Mouse (Mus musculus) adrenal gland (tissue): ENCODE data around the gene Gnat1.

Experiments
- intact Hi-C: fragments of 180-260 bp; cut with DNase I; formaldehyde crosslinking; loops from one replicate; pipeline ENCODE4 v1.15.1; 2025

Gnat1 gene

DNA sequence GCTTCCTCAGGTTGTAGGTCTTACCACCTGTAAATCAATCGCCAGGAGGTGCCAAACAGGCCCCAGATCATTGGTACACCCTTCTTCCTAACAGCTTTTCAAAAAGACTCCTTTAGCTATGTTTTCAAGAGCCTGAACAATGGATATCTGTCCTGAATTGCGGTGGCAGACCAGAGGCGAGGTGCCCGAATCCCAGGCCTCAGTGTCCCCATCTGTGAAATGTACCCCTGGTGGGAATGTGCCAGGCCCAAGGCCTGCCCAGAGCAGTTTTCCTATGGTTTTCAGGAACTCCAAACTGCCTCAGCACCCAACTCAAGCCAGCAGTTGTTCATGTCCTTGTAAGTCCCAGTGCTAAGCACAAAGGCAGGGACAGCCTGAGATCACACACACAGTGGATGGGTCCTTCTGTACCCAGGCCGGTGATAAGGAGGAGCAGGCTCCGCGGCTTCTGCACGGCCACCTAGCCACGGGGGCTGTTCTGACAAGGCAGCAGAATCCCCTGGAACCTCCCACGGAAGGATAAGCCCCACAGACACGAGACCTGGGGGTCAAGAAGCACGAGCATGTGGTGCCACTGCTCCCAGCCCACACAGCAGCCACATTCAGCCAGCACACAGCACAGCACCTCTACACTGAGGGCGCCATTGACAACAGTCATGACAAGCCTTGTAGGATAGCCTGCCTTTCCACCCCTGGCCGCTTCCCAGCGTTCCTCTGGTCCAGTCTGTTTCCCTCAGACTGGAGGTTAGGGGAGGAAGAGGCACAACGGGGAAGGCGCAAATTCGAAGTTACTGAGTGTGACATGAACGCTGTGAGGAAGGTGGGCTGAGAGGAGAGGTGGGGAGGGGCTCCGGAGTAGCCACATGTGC lies 51.9 kb downstream of the Gnat1 start:
- intact Hi-C loops = no loop called here

DNA sequence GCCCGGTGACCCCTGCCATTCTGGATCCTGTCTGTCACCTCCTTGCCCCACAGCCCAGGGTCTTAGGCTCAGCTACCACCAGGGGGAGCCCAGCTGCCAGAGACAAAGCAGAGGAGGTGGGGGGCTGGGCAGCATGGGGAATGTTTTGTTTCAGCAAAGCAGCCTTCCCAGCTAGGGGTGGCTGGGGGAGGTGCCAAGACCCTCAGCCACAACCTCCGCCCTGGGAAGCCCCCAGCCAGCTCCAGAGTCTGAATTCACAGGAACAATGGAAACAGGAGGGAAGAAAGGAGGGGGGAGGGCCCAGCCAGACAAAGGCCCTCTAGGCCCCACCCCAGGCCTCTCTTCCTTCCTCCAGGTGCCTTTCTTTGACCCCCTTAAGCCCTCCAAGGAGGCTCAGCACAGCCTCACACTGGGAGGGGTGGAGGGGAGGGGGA lies 52.7 kb downstream of the Gnat1 start:
- intact Hi-C loops = no loop called here

DNA sequence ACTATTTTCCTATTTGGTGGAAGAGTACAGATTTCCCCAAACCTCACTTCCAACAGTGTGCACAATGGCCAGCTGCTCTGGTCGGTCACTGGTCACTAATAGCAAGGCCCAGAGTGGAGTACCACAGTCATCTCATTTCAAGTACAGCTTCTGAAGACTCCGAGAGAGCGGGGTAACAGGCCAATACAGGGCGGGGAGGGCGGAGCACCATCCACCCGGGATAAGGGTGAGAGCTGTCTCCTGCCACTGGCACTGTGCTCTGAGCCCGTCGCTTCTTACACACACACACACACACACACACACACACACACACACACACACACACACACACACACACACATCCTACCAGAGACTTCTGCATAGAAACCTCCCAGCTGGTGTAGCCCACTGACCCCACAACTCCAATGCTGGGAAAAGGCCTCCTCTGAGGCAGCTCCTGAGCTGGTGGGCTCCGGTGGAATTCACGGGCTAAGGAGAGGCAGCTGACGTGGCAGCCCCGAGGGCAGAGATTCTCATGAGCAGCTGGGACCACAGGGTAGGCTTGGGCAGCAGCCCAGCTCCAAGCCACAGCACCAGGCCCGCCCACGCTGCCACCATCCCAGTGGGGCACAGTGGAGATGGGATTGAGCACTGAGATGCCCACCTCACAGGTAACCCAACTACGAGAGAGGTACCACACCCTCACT lies 53.2 kb downstream of the Gnat1 start:
- intact Hi-C loops = no loop called here

DNA sequence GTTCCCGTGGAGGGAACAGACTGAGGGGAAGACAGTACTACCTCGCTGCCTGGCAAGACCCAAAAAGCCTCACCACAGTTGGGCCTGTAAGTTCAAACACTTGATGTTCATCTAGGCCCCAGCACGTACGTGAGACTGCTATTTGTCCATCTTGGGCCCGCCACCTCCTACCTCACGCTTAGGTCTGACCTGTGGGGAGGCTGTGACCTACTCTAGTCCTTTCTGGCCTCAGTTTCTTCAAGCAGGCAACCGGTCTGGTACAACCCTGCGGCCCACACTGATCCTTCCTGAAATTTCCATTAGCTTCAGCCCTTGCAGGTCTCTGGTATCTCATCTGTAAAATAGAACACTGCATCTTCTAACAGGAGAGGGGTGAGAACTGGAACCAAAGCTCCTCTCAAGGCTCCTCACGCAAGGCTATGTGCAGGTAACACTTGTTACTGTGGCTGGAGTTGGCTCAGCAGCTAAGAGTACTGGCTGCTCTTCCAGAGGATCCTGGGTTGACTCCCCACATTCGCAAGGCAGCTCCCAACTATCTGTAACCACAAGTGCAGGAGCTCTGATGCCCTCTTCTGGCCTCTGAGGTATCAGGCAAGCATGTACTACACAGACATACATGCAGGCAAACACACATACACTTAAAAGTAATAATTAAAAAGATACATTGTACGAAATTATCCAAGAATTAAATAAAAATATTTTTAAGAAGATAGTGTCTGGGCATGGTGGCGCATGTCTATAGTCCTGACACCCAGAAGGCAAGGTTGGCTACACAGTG lies 54.0 kb downstream of the Gnat1 start:
- intact Hi-C loops = no loop called here

DNA sequence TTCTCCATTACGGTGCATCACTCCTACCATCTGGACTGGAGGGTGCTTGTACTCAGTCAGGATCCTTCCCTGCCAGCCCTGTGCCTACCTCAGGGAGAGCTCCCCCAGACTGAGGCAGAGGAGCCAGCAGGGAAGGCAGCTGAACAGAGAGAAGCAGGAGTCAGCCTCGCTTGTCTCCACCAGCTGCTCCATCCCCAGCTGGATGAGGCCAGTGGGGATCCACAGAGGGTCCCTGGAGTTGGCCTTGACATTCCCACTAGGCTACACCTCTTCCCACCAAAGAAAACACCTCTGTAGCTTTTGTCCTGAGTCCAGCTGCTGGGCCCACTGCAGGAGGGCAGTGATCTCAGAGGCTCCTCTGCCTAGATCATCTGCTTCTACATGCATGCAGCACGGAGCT lies 54.6 kb downstream of the Gnat1 start:
- intact Hi-C loops = no loop called here

DNA sequence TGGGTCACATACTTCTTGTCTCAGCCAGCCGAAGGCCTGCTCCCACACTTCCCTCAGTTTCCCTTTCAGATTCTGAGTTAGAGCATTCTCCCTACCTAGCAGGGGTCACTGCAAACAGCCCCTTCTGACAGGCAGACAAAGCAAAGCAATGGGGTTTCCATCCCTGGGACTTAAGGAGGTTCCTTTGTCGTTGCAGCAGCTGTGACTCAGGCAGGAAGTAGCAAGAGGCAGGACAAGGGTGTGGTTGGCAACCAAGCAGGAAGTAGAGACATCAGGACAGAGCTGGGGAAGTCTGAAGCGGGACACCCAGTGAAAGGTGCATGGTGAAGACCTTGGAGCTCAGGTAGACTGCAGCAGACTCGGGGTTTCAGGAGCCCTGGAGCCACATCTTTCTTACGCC lies 55.0 kb downstream of the Gnat1 start:
- intact Hi-C loops = no loop called here
